Mouse (Mus musculus) heart, embryonic 12.5 days (tissue): ENCODE measurements around the gene Rrp1b. TPM values are rescaled to one million over a fixed set of nuclear protein-coding genes. Genes with fewer than 3 reads are reported as not detected.
"Not testable (repeated sequence)": the region's sequence is repeated elsewhere in the genome, so short reads cannot be mapped to it uniquely, and the experiment has no call there.

Experiments used
- ATAC-seq: fragments of 200-750 bp; cut with Nextera tagmentation; 2 replicates; pipeline ENCODE4 v1.8.0; 2017; ENCODE audit warnings: moderate TSS enrichment, moderate library complexity; ENCODE audit not compliant: insufficient number of reproducible peaks, low FRiP score
- H3K27ac ChIP-seq: fragments of 300-500 bp; sonication (generic); 2 replicates; pipeline ENCODE4 v1.5.1; 2016; ENCODE audit warnings: mild to moderate bottlenecking, moderate library complexity; ENCODE audit not compliant: poor library complexity, severe bottlenecking
- H3K27me3 ChIP-seq: fragments of 300-500 bp; sonication (generic); replicated peaks from 2 replicates; pipeline ENCODE4 v1.6.1; 2016; ENCODE audit warnings: mild to moderate bottlenecking, moderate library complexity
- H3K36me3 ChIP-seq: fragments of 300-500 bp; sonication (generic); 2 replicates; pipeline ENCODE4 v1.6.1; 2016; ENCODE audit warnings: mild to moderate bottlenecking, moderate library complexity
- H3K4me1 ChIP-seq: fragments of 300-500 bp; sonication (generic); replicated peaks from 2 replicates; pipeline ENCODE4 v1.6.1; 2016; ENCODE audit warnings: mild to moderate bottlenecking
- H3K4me2 ChIP-seq: fragments of 300-500 bp; sonication (generic); 2 replicates; pipeline ENCODE4 v1.6.1; 2016; ENCODE audit warnings: mild to moderate bottlenecking, moderate library complexity
- H3K4me3 ChIP-seq: fragments of 300-500 bp; sonication (generic); 2 replicates; pipeline ENCODE4 v1.5.1; 2016; ENCODE audit warnings: mild to moderate bottlenecking
- H3K9ac ChIP-seq: fragments of 300-500 bp; sonication (generic); 2 replicates; pipeline ENCODE4 v1.6.1; 2016; ENCODE audit warnings: mild to moderate bottlenecking, moderate library complexity
- H3K9me3 ChIP-seq: fragments of 300-500 bp; sonication (generic); replicated peaks from 2 replicates; pipeline ENCODE4 v1.6.1; 2016; ENCODE audit warnings: mild to moderate bottlenecking, moderate library complexity
- WGBS: fragments of 180-500 bp; shearing (Covaris S2); methylation state at CpG from one replicate; pipeline ENCODE4 v1.1.7; 2016; 5-methylcytosine and 5-hydroxymethylcytosine counted together
- polyA plus RNA-seq: library from polyadenylated mRNA; unstranded; fragments of >200 nt; fragmentation: Nextera tagmentation; extraction: Ambion mirVana; gene quantifications from 2 replicates; pipeline ENCODE4 v1.2.1, GENCODE M21; 2016

Rrp1b gene
- polyA plus RNA-seq, 1 experiment from 2014 or later = 39.9 TPM

DNA sequence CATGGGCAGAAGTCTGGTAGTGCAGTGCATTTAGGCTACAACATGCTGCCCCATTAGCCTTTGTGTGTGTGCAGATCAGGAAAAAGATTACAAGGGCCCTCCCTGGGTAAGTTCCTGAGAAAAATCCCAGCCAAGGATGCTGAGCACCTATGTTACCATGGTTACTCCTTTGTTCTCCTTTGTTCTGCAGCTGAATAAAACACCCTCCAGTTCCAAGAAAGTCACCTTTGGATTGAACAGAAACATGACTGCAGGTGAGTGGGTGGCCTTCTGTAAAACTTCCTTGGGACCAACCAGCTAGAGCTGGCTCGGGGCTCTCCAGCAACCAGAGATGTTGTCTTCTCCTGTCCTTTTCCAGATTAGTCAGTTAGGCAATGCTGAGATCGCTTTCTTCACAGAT, 23.2 kb downstream of the Rrp1b start:
- Histone ChIP-seq H3K9me3 (no peaks in the 10 kb centered on the region), H3K27me3 (no peaks in the 10 kb centered on the region), H3K4me3 (no peak overlapping the region), H3K4me2 (no peak overlapping the region), H3K36me3 (peaks cover 80% of the 10 kb centered on the region), H3K27ac (no peak overlapping the region), H3K4me1 (peaks cover 20% of the 10 kb centered on the region), H3K9ac (no peak overlapping the region)
- WGBS = 74% methylated on average over 2 of the region's 2 CpGs
- no peak for ATAC-seq

DNA sequence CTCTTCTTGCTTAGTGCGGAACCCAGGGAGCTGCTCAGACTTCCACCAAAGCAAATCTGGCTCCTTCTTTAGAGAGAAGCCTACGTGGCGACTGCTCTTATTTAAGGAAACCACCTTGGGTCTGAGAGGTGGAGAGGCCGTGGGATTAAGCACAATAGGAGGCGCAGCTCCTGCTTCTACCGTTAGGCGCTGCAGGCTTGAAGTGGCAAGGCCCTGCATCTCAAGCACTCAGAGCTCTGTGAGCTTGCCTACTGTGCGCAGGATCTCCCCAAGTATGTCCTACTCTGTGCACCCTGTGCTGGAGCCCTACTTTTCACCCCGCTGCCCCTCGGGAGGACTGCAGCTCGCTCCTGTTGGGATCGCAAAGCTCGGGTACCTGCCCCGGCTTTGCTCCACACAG, 25.3 kb downstream of the Rrp1b start:
- Histone ChIP-seq H3K4me1 (peaks cover 28% of the 10 kb centered on the region), H3K9ac (no peak overlapping the region), H3K27me3 (no peaks in the 10 kb centered on the region), H3K9me3 (no peaks in the 10 kb centered on the region), H3K4me3 (no peak overlapping the region), H3K4me2 (no peak overlapping the region), H3K27ac (no peak overlapping the region), H3K36me3 (peaks cover 59% of the 10 kb centered on the region)
- 94% methylated on average over 14 of the region's 14 CpGs for WGBS
- ATAC-seq = no peak

DNA sequence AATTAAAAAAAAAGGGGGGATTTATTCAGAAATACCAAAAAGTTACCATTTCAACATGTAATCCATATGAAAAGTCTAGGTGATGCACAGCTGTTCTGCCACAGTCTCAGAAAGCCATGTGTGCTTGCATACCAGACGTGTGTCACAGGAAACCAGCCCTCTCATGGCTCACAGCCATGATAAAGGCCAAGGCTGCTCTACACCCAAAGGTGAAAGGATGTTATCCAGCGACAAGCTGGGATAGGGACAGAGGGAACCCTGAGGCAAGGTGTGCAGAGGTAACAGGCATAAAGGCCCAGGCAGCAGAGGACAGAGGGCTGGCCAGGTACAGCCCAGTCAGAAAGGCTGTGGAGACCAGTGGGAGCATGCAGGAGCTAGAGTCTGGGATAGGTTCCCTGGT, 27.8 kb downstream of the Rrp1b start:
- Histone ChIP-seq H3K9me3 (no peaks in the 10 kb centered on the region), H3K4me2 (no peak overlapping the region), H3K27ac (no peak overlapping the region), H3K4me1 (peaks cover 28% of the 10 kb centered on the region), H3K36me3 (peaks cover 34% of the 10 kb centered on the region), H3K27me3 (no peaks in the 10 kb centered on the region), H3K4me3 (no peak overlapping the region), H3K9ac (no peak overlapping the region)
- ATAC-seq = no peak
- WGBS = 49% methylated on average over 2 of the region's 2 CpGs

DNA sequence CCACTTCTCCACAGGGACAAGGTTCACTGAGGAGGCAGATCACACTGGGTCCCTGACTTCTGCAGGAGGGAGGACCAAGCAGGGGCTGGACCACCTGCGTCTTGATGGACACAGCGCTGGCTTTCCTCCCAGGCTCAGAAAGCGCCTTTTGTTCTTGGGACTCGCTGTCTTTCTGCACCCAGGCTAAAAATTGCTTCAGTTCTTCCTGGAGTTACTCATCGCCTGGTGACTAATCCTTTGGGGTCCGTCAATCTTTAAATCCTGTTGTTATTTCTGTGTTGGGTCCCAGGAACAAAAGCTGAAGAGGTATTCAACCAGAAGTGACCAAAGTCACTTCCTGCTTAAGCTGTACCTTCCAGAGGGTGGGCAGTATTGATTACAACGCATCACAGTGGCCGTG, 28.9 kb downstream of the Rrp1b start:
- not testable (repeated sequence) for H3K4me2 ChIP-seq, H3K27ac ChIP-seq, H3K9ac ChIP-seq, H3K9me3 ChIP-seq, ATAC-seq, H3K4me3 ChIP-seq, H3K27me3 ChIP-seq
- WGBS = 46% methylated on average over 8 of the region's 8 CpGs
- Histone ChIP-seq H3K4me1 (peaks cover 28% of the 10 kb centered on the region), H3K36me3 (peaks cover 23% of the 10 kb centered on the region)

DNA sequence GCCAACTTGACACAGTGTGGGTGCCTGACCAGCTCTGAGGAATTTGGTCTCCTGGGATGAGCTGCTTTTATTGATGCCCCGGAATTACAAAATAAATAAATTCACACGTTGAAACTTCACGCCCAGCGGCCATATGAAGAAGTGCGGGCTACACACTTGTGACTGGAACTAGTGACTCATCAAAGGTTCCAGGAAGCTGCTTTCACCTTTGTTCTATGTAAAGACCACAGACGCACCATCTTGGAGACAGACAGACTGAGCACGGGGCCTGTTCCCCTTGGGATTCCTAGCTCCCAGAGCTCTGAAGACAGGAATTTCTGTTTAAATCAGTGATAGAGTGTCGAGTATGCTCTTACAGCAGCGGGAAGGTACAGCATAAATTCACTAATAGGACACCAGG, 31.6 kb downstream of the Rrp1b start:
- H3K27ac ChIP-seq = no peak overlapping the region
- no peak for ATAC-seq
- peaks cover 22% of the 10 kb centered on the region for H3K4me1 ChIP-seq
- no peaks in the 10 kb centered on the region for H3K27me3 ChIP-seq
- H3K9me3 ChIP-seq = peaks cover 9% of the 10 kb centered on the region; the same call in 1 of the 2 replicates
- H3K4me2 ChIP-seq = no peak overlapping the region
- H3K36me3 ChIP-seq = no peaks in the 10 kb centered on the region
- H3K4me3 ChIP-seq = no peak overlapping the region
- 60% methylated on average over 9 of the region's 9 CpGs for WGBS
- H3K9ac ChIP-seq = no peak overlapping the region

DNA sequence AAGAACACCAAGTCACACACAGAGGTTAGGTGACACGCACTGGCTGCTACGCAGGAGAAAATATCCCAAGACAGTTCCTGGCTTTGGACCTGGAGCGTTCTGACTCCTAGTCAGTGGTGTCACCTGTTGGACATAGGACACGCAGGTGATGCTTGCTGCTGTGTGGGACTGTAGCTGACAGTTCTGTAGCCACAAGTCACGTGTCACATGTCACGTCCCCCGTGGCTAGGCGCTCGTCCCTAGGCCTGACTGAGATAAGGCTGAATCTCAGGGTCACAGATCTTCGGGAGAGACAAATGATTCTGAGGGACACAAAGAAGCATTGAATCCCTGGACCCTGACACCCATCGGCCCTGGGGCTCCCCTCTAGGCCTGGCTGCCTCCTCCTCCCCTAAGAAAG, 32.5 kb downstream of the Rrp1b start:
- peaks cover 15% of the 10 kb centered on the region for H3K4me1 ChIP-seq
- WGBS = 61% methylated on average over 11 of the region's 11 CpGs
- no peaks in the 10 kb centered on the region for H3K27me3 ChIP-seq
- no peak overlapping the region for H3K4me3 ChIP-seq
- no peak overlapping the region for H3K27ac ChIP-seq
- no peak overlapping the region for H3K9ac ChIP-seq
- peaks cover 9% of the 10 kb centered on the region; the same call in 1 of the 2 replicates for H3K9me3 ChIP-seq
- H3K36me3 ChIP-seq = no peaks in the 10 kb centered on the region
- no peak for ATAC-seq
- H3K4me2 ChIP-seq = no peak overlapping the region

DNA sequence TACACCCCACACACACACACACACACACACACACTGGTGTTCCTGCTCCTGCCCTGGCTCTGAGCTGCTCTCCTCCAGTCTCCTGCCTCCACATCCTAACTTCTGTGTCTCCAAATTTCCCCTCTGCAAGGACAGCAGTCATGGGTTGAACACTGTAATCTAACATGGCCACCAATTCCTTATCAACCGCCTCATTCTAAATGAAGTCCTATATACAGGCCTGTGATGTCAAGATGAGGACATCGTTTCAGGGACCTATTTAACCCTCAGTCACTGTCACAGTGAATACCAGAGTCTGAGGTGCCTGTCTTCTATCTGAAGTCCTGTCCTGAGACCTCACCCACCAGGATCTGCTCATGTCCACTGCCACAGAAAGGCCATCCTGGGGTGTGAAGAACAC, 32.9 kb downstream of the Rrp1b start:
- no peak for ATAC-seq

DNA sequence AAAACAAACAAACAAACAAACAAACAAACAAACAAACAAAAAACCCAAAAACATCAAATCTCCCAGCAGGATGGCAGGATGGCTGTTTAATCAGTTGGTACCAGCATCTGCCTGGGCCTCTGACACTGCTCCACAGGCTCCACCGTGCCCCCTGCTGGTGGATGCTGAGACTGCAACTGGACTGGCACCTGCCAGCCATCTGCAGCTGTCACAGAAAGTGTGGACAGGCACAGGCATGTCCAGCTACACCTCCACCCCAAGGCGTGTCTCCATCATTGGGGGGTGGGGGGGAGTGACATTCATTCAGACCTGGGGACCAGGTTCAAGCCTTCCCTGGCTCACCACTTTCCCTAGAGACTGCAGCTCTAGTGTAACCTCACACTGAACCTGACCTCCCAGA, 37.5 kb downstream of the Rrp1b start:
- no peak overlapping the region for H3K4me2 ChIP-seq
- H3K9ac ChIP-seq = no peak overlapping the region
- H3K4me3 ChIP-seq = no peak overlapping the region
- peaks cover 12% of the 10 kb centered on the region; the same call in 1 of the 2 replicates for H3K27me3 ChIP-seq
- ATAC-seq = no peak
- H3K27ac ChIP-seq = no peak overlapping the region
- H3K36me3 ChIP-seq = no peaks in the 10 kb centered on the region
- 0% methylated on average over 2 of the region's 2 CpGs for WGBS
- H3K9me3 ChIP-seq = peaks cover 9% of the 10 kb centered on the region; the same call in 1 of the 2 replicates
- no peaks in the 10 kb centered on the region for H3K4me1 ChIP-seq

More for the DNA sequence above, 32.9 kb downstream of the Rrp1b start:
- WGBS = 75% methylated on average over 2 of the region's 2 CpGs
- Histone ChIP-seq H3K4me2 (no peak overlapping the region), H3K4me3 (no peak overlapping the region), H3K36me3 (no peaks in the 10 kb centered on the region), H3K9me3 (peaks cover 9% of the 10 kb centered on the region; the same call in 1 of the 2 replicates), H3K27me3 (no peaks in the 10 kb centered on the region), H3K27ac (no peak overlapping the region), H3K4me1 (peaks cover 10% of the 10 kb centered on the region), H3K9ac (no peak overlapping the region)

DNA sequence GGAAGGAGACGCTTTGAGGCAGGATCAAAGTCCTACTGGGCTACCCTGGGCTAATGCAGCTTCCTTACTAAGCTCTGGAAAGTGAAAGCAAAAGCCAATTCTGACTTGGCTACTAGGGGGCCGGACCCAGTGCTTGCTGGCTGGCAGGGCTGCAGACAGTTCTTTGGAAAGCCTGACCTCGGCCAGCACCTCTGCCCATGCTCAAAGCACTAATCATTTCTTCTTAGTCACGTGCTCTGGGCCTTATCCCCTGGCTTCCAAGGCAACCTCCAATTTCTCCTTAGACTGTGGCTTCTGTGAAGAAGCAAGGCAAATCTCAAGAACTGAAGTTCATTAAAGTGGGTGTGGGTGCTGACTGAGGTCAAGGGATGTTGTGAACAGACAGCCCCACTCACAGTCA, 38.8 kb downstream of the Rrp1b start:
- no peak overlapping the region for H3K27ac ChIP-seq
- H3K4me2 ChIP-seq = no peak overlapping the region
- H3K4me1 ChIP-seq = no peaks in the 10 kb centered on the region
- no peak overlapping the region for H3K9ac ChIP-seq
- H3K4me3 ChIP-seq = no peak overlapping the region
- H3K9me3 ChIP-seq = peaks cover 8% of the 10 kb centered on the region; the same call in 1 of the 2 replicates
- 55% methylated on average over 4 of the region's 4 CpGs for WGBS
- H3K36me3 ChIP-seq = no peaks in the 10 kb centered on the region
- H3K27me3 ChIP-seq = peaks cover 12% of the 10 kb centered on the region; the same call in 1 of the 2 replicates
- no peak for ATAC-seq

DNA sequence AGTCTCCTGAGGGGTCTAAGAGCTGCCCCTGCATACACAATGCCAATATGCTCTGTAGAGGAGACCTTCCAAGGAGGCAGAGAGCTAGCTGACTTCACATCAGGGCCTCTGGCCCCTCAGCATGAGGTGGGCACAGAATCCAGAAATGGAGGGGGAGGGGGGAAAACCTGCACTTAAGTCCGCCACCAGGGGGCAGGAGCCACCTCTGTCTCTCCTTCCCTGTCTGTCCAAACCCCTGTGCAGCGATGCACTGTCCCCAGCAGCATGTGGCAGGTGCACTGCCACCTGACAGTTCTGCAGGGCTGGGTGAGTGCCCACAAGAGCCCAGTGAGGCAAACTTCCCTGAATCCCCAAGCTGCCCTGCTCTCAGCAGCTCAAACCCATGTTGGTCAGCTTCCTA, 39.3 kb downstream of the Rrp1b start:
- Histone ChIP-seq H3K27me3 (peaks cover 12% of the 10 kb centered on the region; the same call in 1 of the 2 replicates), H3K4me2 (no peak overlapping the region), H3K9me3 (peaks cover 3% of the 10 kb centered on the region; the same call in 1 of the 2 replicates), H3K36me3 (no peaks in the 10 kb centered on the region), H3K4me3 (no peak overlapping the region), H3K4me1 (no peaks in the 10 kb centered on the region), H3K27ac (no peak overlapping the region), H3K9ac (no peak overlapping the region)
- 7% methylated on average over 2 of the region's 2 CpGs for WGBS
- ATAC-seq = no peak

DNA sequence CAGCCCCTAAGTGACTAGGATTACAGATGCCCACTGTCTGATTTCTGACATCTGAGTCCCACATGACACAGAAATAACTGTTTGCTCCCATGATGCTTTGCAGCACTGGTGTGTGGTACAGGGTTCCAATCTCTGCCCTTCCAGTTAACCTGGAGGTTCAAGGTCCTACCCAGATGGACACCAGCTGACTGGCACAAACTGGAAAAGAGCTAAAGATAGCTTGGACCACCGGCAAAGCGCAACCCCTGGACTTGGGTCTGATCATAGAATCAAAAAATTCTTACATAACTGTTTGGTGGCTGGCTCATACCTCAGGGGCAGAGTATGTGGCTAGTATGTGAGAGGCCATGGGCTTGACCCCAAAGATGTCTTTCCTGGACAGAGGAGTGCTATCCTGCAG, 47.5 kb downstream of the Rrp1b start:
- Histone ChIP-seq H3K27ac (no peak overlapping the region), H3K9me3 (0 out of 2 replicates have a peak, but pooled peaks cover 12% of the 10 kb centered on the region), H3K4me2 (no peak overlapping the region), H3K4me3 (no peak overlapping the region), H3K4me1 (no peaks in the 10 kb centered on the region), H3K27me3 (no peaks in the 10 kb centered on the region), H3K36me3 (no peaks in the 10 kb centered on the region), H3K9ac (no peak overlapping the region)
- no peak for ATAC-seq
- 86% methylated on average over 2 of the region's 2 CpGs for WGBS

DNA sequence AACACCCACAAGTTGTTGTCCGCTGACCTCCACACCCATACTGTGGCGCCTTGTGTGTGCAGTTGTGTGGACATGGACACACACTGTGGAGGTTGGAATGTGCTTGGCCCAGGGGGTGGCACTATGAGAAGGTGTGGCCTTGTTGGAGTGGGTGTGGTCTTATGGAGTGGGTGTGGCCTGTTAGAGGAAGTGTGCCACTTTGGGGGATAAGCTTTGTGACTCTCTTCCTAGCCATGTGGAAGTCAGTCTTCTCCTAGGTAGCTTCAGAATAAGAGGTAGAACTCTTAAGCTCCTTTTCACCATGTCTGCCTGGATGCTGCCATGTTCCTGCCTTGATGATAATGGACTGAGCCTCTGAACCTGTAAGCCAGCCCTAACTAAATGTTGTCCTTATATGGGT, 51.2 kb downstream of the Rrp1b start:
- Histone ChIP-seq H3K4me1 (peaks cover 7% of the 10 kb centered on the region), H3K4me3 (no peak overlapping the region), H3K27me3 (no peaks in the 10 kb centered on the region), H3K27ac (no peak overlapping the region), H3K36me3 (no peaks in the 10 kb centered on the region), H3K9me3 (no peaks in the 10 kb centered on the region), H3K4me2 (no peak overlapping the region), H3K9ac (no peak overlapping the region)
- ATAC-seq = no peak
- 89% methylated on average over 2 of the region's 2 CpGs for WGBS
